Mouse (Mus musculus): ENCODE data around the gene Zfpl1. TPM values are rescaled to one million over a fixed set of nuclear protein-coding genes. Genes with fewer than 3 reads are reported as not detected.

Gene Zfpl1
- polyA plus RNA-seq, 1 experiment from 2014 or later: 68.0 TPM

GRCm38 (mm10) chr19:6123330-6123729 lies 38.6 kb upstream of the Zfpl1 start:
- Histone ChIP-seq H3K4me2 (ENCODE audit: low read depth, low read length) (no peak overlapping the region), H3K27me3 (replicated peaks; ENCODE audit: control insufficient read depth, insufficient read depth, low read length) (no peaks in the 10 kb centered on the region), H3K4me1 (ENCODE audit: control insufficient read depth, insufficient read depth, low read length) (peaks cover 16% of the 10 kb centered on the region), H3K27ac (ENCODE audit: low read length) (no peak overlapping the region), H3K4me3 (ENCODE audit: low read length) (no peak overlapping the region), H3K9ac (ENCODE audit: low read depth, low read length) (no peak overlapping the region), H3K9me3 (ENCODE audit: control insufficient read depth, low read length) (no peaks in the 10 kb centered on the region), H3K36me3 (ENCODE audit: control insufficient read depth, insufficient read depth, low read length) (no peaks in the 10 kb centered on the region)
- ATAC-seq: no peak
- WGBS: 52% methylated on average over 8 of the region's 8 CpGs

GRCm38 (mm10) chr19:6121761-6122160 lies 37.0 kb upstream of the Zfpl1 start:
- no peaks in the 10 kb centered on the region for H3K36me3 ChIP-seq (ENCODE audit: control insufficient read depth, insufficient read depth, low read length)
- ATAC-seq: 0 out of 2 replicates have a peak, but pooled peaks have one; percentile 8
- H3K4me1 ChIP-seq (ENCODE audit: control insufficient read depth, insufficient read depth, low read length): peaks cover 22% of the 10 kb centered on the region
- H3K27me3 ChIP-seq (replicated peaks; ENCODE audit: control insufficient read depth, insufficient read depth, low read length): no peaks in the 10 kb centered on the region
- no peaks in the 10 kb centered on the region for H3K9me3 ChIP-seq (ENCODE audit: control insufficient read depth, low read length)
- peak overlapping the region; percentile 38 for H3K4me2 ChIP-seq (ENCODE audit: low read depth, low read length)
- H3K4me3 ChIP-seq (ENCODE audit: low read length): 0 out of 2 replicates have a peak overlapping the region, but pooled peaks have one; percentile 11
- peak overlapping the region; percentile 63 for H3K27ac ChIP-seq (ENCODE audit: low read length)
- 30% methylated on average over 19 of the region's 19 CpGs for WGBS
- peak overlapping the region; percentile 40; the same call in 1 of the 2 replicates for H3K9ac ChIP-seq (ENCODE audit: low read depth, low read length)

GRCm38 (mm10) chr19:6118677-6119185 lies 34.0 kb upstream of the Zfpl1 start:
- Histone ChIP-seq H3K4me1 (ENCODE audit: control insufficient read depth, insufficient read depth, low read length) (peaks cover 32% of the 10 kb centered on the region), H3K36me3 (ENCODE audit: control insufficient read depth, insufficient read depth, low read length) (peaks cover 15% of the 10 kb centered on the region), H3K4me3 (ENCODE audit: low read length) (peak overlapping the region; percentile 91), H3K9me3 (ENCODE audit: control insufficient read depth, low read length) (no peaks in the 10 kb centered on the region), H3K9ac (ENCODE audit: low read depth, low read length) (peak overlapping the region; percentile 93), H3K27ac (ENCODE audit: low read length) (peak overlapping the region; percentile 97), H3K27me3 (replicated peaks; ENCODE audit: control insufficient read depth, insufficient read depth, low read length) (no peaks in the 10 kb centered on the region), H3K4me2 (ENCODE audit: low read depth, low read length) (peak overlapping the region; percentile 85)
- under 1% methylated on average over 8 of the region's 8 CpGs for WGBS
- ATAC-seq: peak; percentile 32

- WGBS: under 1% methylated on average over 77 of the region's 77 CpGs
- Histone ChIP-seq H3K27me3 (replicated peaks; ENCODE audit: control insufficient read depth, insufficient read depth, low read length) (no peaks in the 10 kb centered on the region), H3K4me3 (ENCODE audit: low read length) (peak within 1 kb of the TSS; percentile 91), H3K9me3 (ENCODE audit: control insufficient read depth, low read length) (no peaks in the 10 kb centered on the region), H3K9ac (ENCODE audit: low read depth, low read length) (peak within 1 kb of the TSS; percentile 93), H3K4me2 (ENCODE audit: low read depth, low read length) (peak within 1 kb of the TSS; percentile 85), H3K36me3 (ENCODE audit: control insufficient read depth, insufficient read depth, low read length) (peaks cover 15% of the 10 kb centered on the region), H3K4me1 (ENCODE audit: control insufficient read depth, insufficient read depth, low read length) (peaks cover 32% of the 10 kb centered on the region), H3K27ac (ENCODE audit: low read length) (peak within 1 kb of the TSS; percentile 97)
- peak; percentile 85 for ATAC-seq
These were observed 33.4 kb upstream of the Zfpl1 start, which contains the start of gene Sac3d1 for GRCm38 (mm10) chr19:6117986-6118676. TSS of gene Sac3d1 (minus strand) at chr19:6118650.

- Histone ChIP-seq H3K4me3 (ENCODE audit: low read length) (peak overlapping the region; percentile 91), H3K36me3 (ENCODE audit: control insufficient read depth, insufficient read depth, low read length) (peaks cover 15% of the 10 kb centered on the region), H3K27me3 (replicated peaks; ENCODE audit: control insufficient read depth, insufficient read depth, low read length) (no peaks in the 10 kb centered on the region), H3K4me1 (ENCODE audit: control insufficient read depth, insufficient read depth, low read length) (peaks cover 32% of the 10 kb centered on the region), H3K27ac (ENCODE audit: low read length) (peak overlapping the region; percentile 97), H3K9me3 (ENCODE audit: control insufficient read depth, low read length) (no peaks in the 10 kb centered on the region), H3K9ac (ENCODE audit: low read depth, low read length) (peak overlapping the region; percentile 93), H3K4me2 (ENCODE audit: low read depth, low read length) (peak overlapping the region; percentile 85)
- no peak for ATAC-seq
- WGBS: 4% methylated on average over 32 of the region's 32 CpGs
These were observed 32.7 kb upstream of the Zfpl1 start for GRCm38 (mm10) chr19:6117346-6117985.

GRCm38 (mm10) chr19:6116113-6116850 lies 31.5 kb upstream of the Zfpl1 start:
- Histone ChIP-seq H3K4me3 (ENCODE audit: low read length) (no peak overlapping the region), H3K4me1 (ENCODE audit: control insufficient read depth, insufficient read depth, low read length) (peaks cover 24% of the 10 kb centered on the region), H3K9me3 (ENCODE audit: control insufficient read depth, low read length) (no peaks in the 10 kb centered on the region), H3K27me3 (replicated peaks; ENCODE audit: control insufficient read depth, insufficient read depth, low read length) (no peaks in the 10 kb centered on the region), H3K9ac (ENCODE audit: low read depth, low read length) (peak overlapping the region; percentile 2; the same call in 1 of the 2 replicates), H3K36me3 (ENCODE audit: control insufficient read depth, insufficient read depth, low read length) (peaks cover 15% of the 10 kb centered on the region), H3K4me2 (ENCODE audit: low read depth, low read length) (peak overlapping the region; percentile 85), H3K27ac (ENCODE audit: low read length) (no peak overlapping the region)
- WGBS: 89% methylated on average over 15 of the region's 15 CpGs
- no peak for ATAC-seq

GRCm38 (mm10) chr19:6113116-6113515 lies 28.4 kb upstream of the Zfpl1 start:
- peaks cover 15% of the 10 kb centered on the region for H3K36me3 ChIP-seq (ENCODE audit: control insufficient read depth, insufficient read depth, low read length)
- H3K9me3 ChIP-seq (ENCODE audit: control insufficient read depth, low read length): no peaks in the 10 kb centered on the region
- no peak overlapping the region for H3K9ac ChIP-seq (ENCODE audit: low read depth, low read length)
- WGBS: 65% methylated on average over 6 of the region's 6 CpGs
- no peak overlapping the region for H3K27ac ChIP-seq (ENCODE audit: low read length)
- ATAC-seq: no peak
- H3K27me3 ChIP-seq (replicated peaks; ENCODE audit: control insufficient read depth, insufficient read depth, low read length): no peaks in the 10 kb centered on the region
- no peak overlapping the region for H3K4me3 ChIP-seq (ENCODE audit: low read length)
- H3K4me1 ChIP-seq (ENCODE audit: control insufficient read depth, insufficient read depth, low read length): peaks cover 15% of the 10 kb centered on the region
- no peak overlapping the region for H3K4me2 ChIP-seq (ENCODE audit: low read depth, low read length)

GRCm38 (mm10) chr19:6105586-6105985 lies 20.8 kb upstream of the Zfpl1 start, which contains the start of gene Naaladl1:
TSS of gene Naaladl1 (plus strand) at chr19:6105782.
- H3K27me3 ChIP-seq (replicated peaks; ENCODE audit: control insufficient read depth, insufficient read depth, low read length): no peaks in the 10 kb centered on the region
- peak within 1 kb of the TSS; percentile 19 for H3K4me2 ChIP-seq (ENCODE audit: low read depth, low read length)
- WGBS: 68% methylated on average over 7 of the region's 7 CpGs
- H3K9ac ChIP-seq (ENCODE audit: low read depth, low read length): peak within 1 kb of the TSS; percentile 60
- no peaks in the 10 kb centered on the region for H3K36me3 ChIP-seq (ENCODE audit: control insufficient read depth, insufficient read depth, low read length)
- peaks cover 14% of the 10 kb centered on the region for H3K4me1 ChIP-seq (ENCODE audit: control insufficient read depth, insufficient read depth, low read length)
- H3K9me3 ChIP-seq (ENCODE audit: control insufficient read depth, low read length): no peaks in the 10 kb centered on the region
- ATAC-seq: peak; percentile 63
- peak within 1 kb of the TSS; percentile 44 for H3K4me3 ChIP-seq (ENCODE audit: low read length)
- H3K27ac ChIP-seq (ENCODE audit: low read length): peak within 1 kb of the TSS; percentile 78

GRCm38 (mm10) chr19:6104476-6104875 lies 19.7 kb upstream of the Zfpl1 start:
- Histone ChIP-seq H3K27ac (ENCODE audit: low read length) (peak overlapping the region; percentile 75), H3K9ac (ENCODE audit: low read depth, low read length) (no peak overlapping the region), H3K36me3 (ENCODE audit: control insufficient read depth, insufficient read depth, low read length) (no peaks in the 10 kb centered on the region), H3K4me2 (ENCODE audit: low read depth, low read length) (no peak overlapping the region), H3K27me3 (replicated peaks; ENCODE audit: control insufficient read depth, insufficient read depth, low read length) (no peaks in the 10 kb centered on the region), H3K4me3 (ENCODE audit: low read length) (no peak overlapping the region), H3K9me3 (ENCODE audit: control insufficient read depth, low read length) (no peaks in the 10 kb centered on the region), H3K4me1 (ENCODE audit: control insufficient read depth, insufficient read depth, low read length) (peaks cover 14% of the 10 kb centered on the region)
- ATAC-seq: peak; percentile 80
- 50% methylated on average over 4 of the region's 4 CpGs for WGBS
